Mouse (Mus musculus) neural tube, embryonic 12.5 days (tissue): Measurements from ENCODE around the gene Hist2h2aa2. TPM values are rescaled to one million over a fixed set of nuclear protein-coding genes. Genes with fewer than 3 reads are reported as not detected.
"Not testable (repeated sequence)": the region's sequence is repeated elsewhere in the genome, so short reads cannot be mapped to it uniquely, and the experiment has no call there.

Experiments
- ATAC-seq: fragments of 200-750 bp; cut with Nextera tagmentation; 2 replicates; pipeline ENCODE4 v1.8.0; 2017; ENCODE audit warnings: low read depth, mild to moderate bottlenecking, moderate TSS enrichment, moderate library complexity; ENCODE audit not compliant: low FRiP score
- H3K27ac ChIP-seq: fragments of 300-500 bp; sonication (generic); 2 replicates; pipeline ENCODE4 v1.5.1; 2016
- H3K27me3 ChIP-seq: fragments of 300-500 bp; sonication (generic); replicated peaks from 2 replicates; pipeline ENCODE4 v1.6.1; 2016; ENCODE audit warnings: mild to moderate bottlenecking
- H3K36me3 ChIP-seq: fragments of 300-500 bp; sonication (generic); 2 replicates; pipeline ENCODE4 v1.6.1; 2016; ENCODE audit warnings: mild to moderate bottlenecking
- H3K4me1 ChIP-seq: fragments of 300-500 bp; sonication (generic); 2 replicates; pipeline ENCODE4 v1.6.1; 2016
- H3K4me2 ChIP-seq: fragments of 300-500 bp; sonication (generic); replicated peaks from 2 replicates; pipeline ENCODE4 v1.6.1; 2016; ENCODE audit warnings: mild to moderate bottlenecking
- H3K4me3 ChIP-seq: fragments of 300-500 bp; sonication (generic); 2 replicates; pipeline ENCODE4 v1.5.1; 2016
- H3K9ac ChIP-seq: fragments of 300-500 bp; sonication (generic); 2 replicates; pipeline ENCODE4 v1.6.1; 2016; ENCODE audit warnings: mild to moderate bottlenecking
- H3K9me3 ChIP-seq: fragments of 300-500 bp; sonication (generic); 2 replicates; pipeline ENCODE4 v1.6.1; 2016; ENCODE audit warnings: mild to moderate bottlenecking
- WGBS: fragments of 180-500 bp; shearing (Covaris S2); methylation state at CpG from one replicate; pipeline ENCODE4 v1.1.7; 2016; 5-methylcytosine and 5-hydroxymethylcytosine counted together
- polyA plus RNA-seq: library from polyadenylated mRNA; unstranded; fragments of >200 nt; fragmentation: Nextera tagmentation; extraction: Ambion mirVana; gene quantifications from 2 replicates; pipeline ENCODE4 v1.2.1, GENCODE M21; 2016

Gene Hist2h2aa2
- polyA plus RNA-seq, 1 experiment from 2014 or later: 54.5 TPM

DNA sequence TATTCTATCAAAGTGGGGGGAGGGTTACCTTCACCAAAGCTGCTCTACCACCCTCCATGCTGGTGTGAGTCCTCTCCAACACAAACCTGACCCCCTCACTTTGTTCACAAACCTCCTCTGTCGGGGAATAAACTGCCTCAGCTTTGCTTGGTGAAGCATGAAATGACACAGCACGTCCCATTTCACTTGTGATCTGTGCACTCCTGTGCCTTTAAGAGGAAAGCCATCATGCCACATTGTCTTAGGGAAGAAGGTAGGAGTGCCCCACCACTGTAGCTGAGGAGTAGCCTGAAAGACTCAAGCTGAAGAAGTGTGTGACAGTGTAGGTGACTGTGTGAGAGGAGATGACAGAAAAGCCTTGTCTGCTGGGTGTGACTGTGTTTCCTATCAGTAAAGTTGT is 14.7 kb downstream of the Hist2h2aa2 start:
- WGBS: 13% methylated on average over 2 of the region's 2 CpGs
- H3K27me3 ChIP-seq: no peaks in the 10 kb centered on the region
- no peak overlapping the region for H3K4me2 ChIP-seq
- no peaks in the 10 kb centered on the region for H3K9me3 ChIP-seq
- H3K36me3 ChIP-seq: no peaks in the 10 kb centered on the region
- no peak overlapping the region for H3K4me3 ChIP-seq
- peaks cover 10% of the 10 kb centered on the region; the same call in 1 of the 2 replicates for H3K4me1 ChIP-seq
- H3K27ac ChIP-seq: no peak overlapping the region
- ATAC-seq: no peak
- no peak overlapping the region for H3K9ac ChIP-seq

DNA sequence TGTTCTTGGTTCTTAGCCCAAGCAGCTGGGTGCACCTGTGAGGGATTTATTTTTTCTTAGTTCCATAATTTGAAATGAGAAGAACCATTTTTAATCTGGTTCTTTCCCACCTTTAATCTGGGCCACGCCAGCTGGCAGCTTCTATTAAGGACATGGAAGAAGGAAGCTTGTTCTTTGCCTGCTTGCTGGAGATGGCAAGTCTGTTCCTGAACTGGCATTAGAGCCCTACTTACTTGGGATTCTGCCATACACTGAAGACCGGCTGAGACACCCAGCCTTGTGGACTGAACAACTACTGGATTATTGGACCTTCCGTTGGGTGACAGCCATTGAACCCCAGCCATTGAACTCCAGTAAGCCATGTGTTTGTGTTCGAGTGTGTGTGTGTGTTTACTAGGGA is 17.3 kb downstream of the Hist2h2aa2 start:
- H3K4me2 ChIP-seq: peak overlapping the region; percentile 80; the same call in 1 of the 2 replicates
- H3K4me1 ChIP-seq: peaks cover 17% of the 10 kb centered on the region; the same call in 1 of the 2 replicates
- H3K27me3 ChIP-seq: no peaks in the 10 kb centered on the region
- no peak overlapping the region for H3K9ac ChIP-seq
- H3K9me3 ChIP-seq: no peaks in the 10 kb centered on the region
- H3K36me3 ChIP-seq: no peaks in the 10 kb centered on the region
- no peak overlapping the region for H3K4me3 ChIP-seq
- 93% methylated on average over 4 of the region's 4 CpGs for WGBS
- H3K27ac ChIP-seq: no peak overlapping the region
- no peak for ATAC-seq

- Histone ChIP-seq H3K9me3 (no peaks in the 10 kb centered on the region), H3K4me1 (peaks cover 17% of the 10 kb centered on the region; the same call in 1 of the 2 replicates), H3K4me3 (peak overlapping the region; percentile 65), H3K36me3 (no peaks in the 10 kb centered on the region), H3K9ac (peak overlapping the region; percentile 73), H3K27ac (peak overlapping the region; percentile 94), H3K4me2 (peak overlapping the region; percentile 80), H3K27me3 (no peaks in the 10 kb centered on the region)
- 20% methylated on average over 9 of the region's 9 CpGs for WGBS
- no peak for ATAC-seq
Measured at GRCm38 (mm10) chr3:96221640-96222038, 18.4 kb downstream of the Hist2h2aa2 start.

DNA sequence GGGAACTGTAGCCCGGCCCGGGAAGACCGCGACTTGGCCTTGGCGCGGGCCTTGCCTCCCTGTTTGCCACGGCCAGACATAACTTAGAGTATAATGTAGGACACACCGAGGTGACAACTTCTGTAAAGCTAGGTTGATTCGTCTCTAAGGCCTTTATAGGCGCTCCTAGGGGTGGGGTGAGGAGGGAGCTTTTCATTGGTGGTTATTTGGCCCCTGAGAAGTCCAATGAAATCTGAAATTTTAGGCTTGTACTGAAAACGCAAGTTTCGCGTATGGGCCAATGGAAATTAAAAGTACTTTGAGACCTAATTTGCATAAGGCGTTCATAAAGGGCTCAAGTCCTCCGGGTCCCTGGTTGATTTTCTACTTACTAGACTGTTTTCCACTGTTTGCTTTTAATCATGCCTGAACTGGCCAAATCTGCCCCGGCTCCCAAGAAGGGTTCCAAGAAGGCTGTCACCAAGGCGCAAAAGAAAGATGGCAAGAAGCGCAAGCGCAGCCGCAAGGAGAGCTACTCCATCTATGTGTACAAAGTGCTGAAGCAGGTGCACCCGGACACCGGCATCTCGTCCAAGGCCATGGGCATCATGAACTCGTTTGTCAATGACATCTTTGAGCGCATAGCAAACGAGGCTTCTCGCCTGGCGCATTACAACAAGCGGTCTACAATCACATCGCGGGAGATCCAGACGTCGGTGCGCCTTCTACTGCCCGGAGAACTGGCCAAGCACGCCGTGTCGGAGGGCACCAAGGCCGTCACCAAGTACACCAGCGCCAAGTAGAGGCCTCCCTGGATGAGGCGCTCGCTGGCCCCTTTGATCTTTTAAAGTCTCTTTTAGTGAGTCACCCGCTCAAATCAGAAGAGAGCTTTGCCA is 19.1 kb downstream of the Hist2h2aa2 start, which contains the start of the genes Hist2h2ac and Hist2h2be:
Gene Hist2h2ac (minus strand): TSS at position 116 of the 875 bp plus-strand sequence.
Gene Hist2h2be (plus strand): TSS at position 355 of the 875 bp plus-strand sequence.
- peak within 1 kb of the TSS; percentile 73 for H3K9ac ChIP-seq

GRCm38 (mm10) chr3:96220131-96220764 is 19.8 kb downstream of the Hist2h2aa2 start:
- not testable (repeated sequence) for H3K36me3 ChIP-seq, H3K9me3 ChIP-seq, H3K27me3 ChIP-seq
- H3K27ac ChIP-seq: peak overlapping the region; percentile 94
- H3K9ac ChIP-seq: peak overlapping the region; percentile 73
- WGBS: under 1% methylated on average over 32 of the region's 47 CpGs
- H3K4me1 ChIP-seq: peaks cover 17% of the 10 kb centered on the region; the same call in 1 of the 2 replicates
- H3K4me2 ChIP-seq: peak overlapping the region; percentile 80
- H3K4me3 ChIP-seq: peak overlapping the region; percentile 65
- ATAC-seq: peak; percentile 37

More for the DNA sequence above, 19.1 kb downstream of the Hist2h2aa2 start, which contains the start of the genes Hist2h2ac and Hist2h2be:
- H3K4me3 ChIP-seq: peak within 1 kb of the TSS; percentile 65
- H3K36me3 ChIP-seq: no peaks in the 10 kb centered on the region
- H3K4me2 ChIP-seq: peak within 1 kb of the TSS; percentile 80
- ATAC-seq: peak; percentile 77
- H3K4me1 ChIP-seq: peaks cover 17% of the 10 kb centered on the region; the same call in 1 of the 2 replicates
- no peaks in the 10 kb centered on the region for H3K9me3 ChIP-seq
- no peaks in the 10 kb centered on the region for H3K27me3 ChIP-seq
- peak within 1 kb of the TSS; percentile 94 for H3K27ac ChIP-seq
- under 1% methylated on average over 43 of the region's 43 CpGs for WGBS

GRCm38 (mm10) chr3:96219661-96220130 is 20.4 kb downstream of the Hist2h2aa2 start, which contains the start of the genes Bola1 and Hist2h2ab:
Bola1 (minus strand) TSS chr3:96219709.
Hist2h2ab (plus strand) TSS chr3:96219865.
- WGBS: under 1% methylated on average over 36 of the region's 37 CpGs
- Histone ChIP-seq H3K4me3 (peak within 1 kb of the TSS; percentile 65), H3K4me1 (peaks cover 17% of the 10 kb centered on the region; the same call in 1 of the 2 replicates), H3K9ac (peak within 1 kb of the TSS; percentile 73), H3K4me2 (peak within 1 kb of the TSS; percentile 80), H3K27ac (peak within 1 kb of the TSS; percentile 94), H3K9me3 (no peaks in the 10 kb centered on the region), H3K27me3 (no peaks in the 10 kb centered on the region), H3K36me3 (no peaks in the 10 kb centered on the region)
- ATAC-seq: peak; percentile 91

GRCm38 (mm10) chr3:96219191-96219641 is 20.9 kb downstream of the Hist2h2aa2 start:
- H3K4me3 ChIP-seq: peak overlapping the region; percentile 65
- no peaks in the 10 kb centered on the region for H3K36me3 ChIP-seq
- peak overlapping the region; percentile 80 for H3K4me2 ChIP-seq
- H3K9me3 ChIP-seq: no peaks in the 10 kb centered on the region
- ATAC-seq: peak; percentile 52
- peak overlapping the region; percentile 53 for H3K9ac ChIP-seq
- H3K27me3 ChIP-seq: no peaks in the 10 kb centered on the region
- H3K27ac ChIP-seq: peak overlapping the region; percentile 46
- peaks cover 17% of the 10 kb centered on the region; the same call in 1 of the 2 replicates for H3K4me1 ChIP-seq
- WGBS: under 1% methylated on average over 12 of the region's 12 CpGs

DNA sequence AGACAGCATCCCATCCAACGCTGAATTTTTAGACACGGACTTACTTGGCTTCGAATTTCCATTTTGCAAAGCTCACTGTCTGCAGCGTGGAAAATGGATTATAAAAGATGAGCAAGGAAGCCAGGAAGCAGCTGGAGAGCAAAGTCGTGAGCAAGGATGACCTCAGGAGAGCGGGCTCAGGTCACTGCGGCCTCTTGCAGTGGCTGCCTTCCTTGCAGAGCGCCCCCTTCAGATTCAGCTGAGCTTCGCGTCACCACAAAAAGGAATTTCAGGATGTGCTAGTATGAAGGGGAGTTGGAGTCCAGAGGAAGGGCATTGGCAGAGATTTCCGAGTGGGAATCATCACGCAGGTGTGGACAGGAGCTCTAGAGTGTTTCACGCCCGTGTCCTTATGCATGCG is 30.8 kb downstream of the Hist2h2aa2 start:
- H3K9me3 ChIP-seq: no peaks in the 10 kb centered on the region
- no peak overlapping the region for H3K4me3 ChIP-seq
- no peak overlapping the region for H3K9ac ChIP-seq
- ATAC-seq: no peak
- no peaks in the 10 kb centered on the region for H3K36me3 ChIP-seq
- 25% methylated on average over 15 of the region's 15 CpGs for WGBS
- no peaks in the 10 kb centered on the region for H3K4me1 ChIP-seq
- no peak overlapping the region for H3K27ac ChIP-seq
- no peaks in the 10 kb centered on the region for H3K27me3 ChIP-seq
- H3K4me2 ChIP-seq: no peak overlapping the region

DNA sequence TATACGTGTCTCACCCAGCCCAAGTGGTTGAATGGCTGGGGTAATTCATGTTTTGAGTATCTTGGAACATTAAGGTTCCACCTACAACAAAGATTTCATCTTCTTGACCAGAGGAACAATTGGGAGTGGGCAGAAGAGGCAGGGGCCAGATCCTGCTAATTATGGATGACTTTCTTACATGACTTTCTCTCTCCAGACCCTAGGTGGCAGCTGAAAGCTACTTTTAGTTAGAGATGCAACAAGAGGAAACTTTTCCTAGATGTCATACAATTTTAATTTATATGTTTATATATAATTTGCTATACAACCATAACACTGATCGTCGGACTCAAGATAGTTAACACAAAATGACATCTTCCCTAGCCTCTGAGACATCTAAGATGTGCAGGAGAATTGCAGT is 32.3 kb downstream of the Hist2h2aa2 start:
- Histone ChIP-seq H3K36me3 (no peaks in the 10 kb centered on the region), H3K27me3 (no peaks in the 10 kb centered on the region), H3K4me1 (no peaks in the 10 kb centered on the region), H3K4me2 (no peak overlapping the region), H3K4me3 (no peak overlapping the region), H3K9me3 (no peaks in the 10 kb centered on the region), H3K27ac (no peak overlapping the region), H3K9ac (no peak overlapping the region)
- 87% methylated on average over 3 of the region's 3 CpGs for WGBS
- no peak for ATAC-seq

DNA sequence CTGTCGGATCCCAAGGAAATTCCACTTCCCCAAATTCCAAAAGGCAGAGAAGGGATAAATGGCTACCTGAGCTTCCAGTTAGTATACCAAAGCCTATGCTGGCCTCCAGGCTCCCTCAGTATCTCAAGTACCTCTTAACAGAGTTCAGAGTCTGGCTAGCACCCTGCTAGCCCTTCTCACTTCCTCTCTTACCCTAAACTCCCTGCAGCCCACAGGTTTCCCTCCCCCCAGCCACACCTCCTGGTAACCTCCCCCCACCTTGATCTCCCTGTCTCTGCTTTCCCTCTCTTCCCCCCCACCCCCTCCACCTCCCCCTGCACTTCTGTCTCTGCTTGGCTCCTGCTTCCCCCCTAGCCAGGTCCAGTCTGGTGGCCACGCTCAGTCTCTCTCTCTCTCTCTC is 40.3 kb downstream of the Hist2h2aa2 start:
- Histone ChIP-seq H3K27ac (no peak overlapping the region), H3K9ac (no peak overlapping the region), H3K4me3 (no peak overlapping the region), H3K4me1 (peaks cover 11% of the 10 kb centered on the region), H3K4me2 (no peak overlapping the region), H3K27me3 (no peaks in the 10 kb centered on the region), H3K9me3 (no peaks in the 10 kb centered on the region), H3K36me3 (no peaks in the 10 kb centered on the region)
- ATAC-seq: no peak
- WGBS: 79% methylated on average over 2 of the region's 2 CpGs

GRCm38 (mm10) chr3:96198601-96199251 is 41.4 kb downstream of the Hist2h2aa2 start:
- not testable (repeated sequence) for H3K27me3 ChIP-seq, H3K9me3 ChIP-seq, H3K36me3 ChIP-seq, H3K9ac ChIP-seq, ATAC-seq, H3K4me3 ChIP-seq, H3K27ac ChIP-seq
- 33% methylated on average over 8 of the region's 8 CpGs for WGBS
- Histone ChIP-seq H3K4me1 (peaks cover 11% of the 10 kb centered on the region), H3K4me2 (0 out of 2 replicates have a peak overlapping the region, but pooled peaks have one; percentile 9)
